Mouse (Mus musculus) ovary, postnatal 10 days (tissue): ENCODE measurements around the gene Faah.
A peak's percentile ranks its signal among the peaks of the same experiment; 100 is the strongest.

Source experiments
- DNase-seq: peaks from one replicate; pipeline ENCODE4 v3.0.0; 2022; ENCODE audit warnings: low spot score

Faah gene

DNA sequence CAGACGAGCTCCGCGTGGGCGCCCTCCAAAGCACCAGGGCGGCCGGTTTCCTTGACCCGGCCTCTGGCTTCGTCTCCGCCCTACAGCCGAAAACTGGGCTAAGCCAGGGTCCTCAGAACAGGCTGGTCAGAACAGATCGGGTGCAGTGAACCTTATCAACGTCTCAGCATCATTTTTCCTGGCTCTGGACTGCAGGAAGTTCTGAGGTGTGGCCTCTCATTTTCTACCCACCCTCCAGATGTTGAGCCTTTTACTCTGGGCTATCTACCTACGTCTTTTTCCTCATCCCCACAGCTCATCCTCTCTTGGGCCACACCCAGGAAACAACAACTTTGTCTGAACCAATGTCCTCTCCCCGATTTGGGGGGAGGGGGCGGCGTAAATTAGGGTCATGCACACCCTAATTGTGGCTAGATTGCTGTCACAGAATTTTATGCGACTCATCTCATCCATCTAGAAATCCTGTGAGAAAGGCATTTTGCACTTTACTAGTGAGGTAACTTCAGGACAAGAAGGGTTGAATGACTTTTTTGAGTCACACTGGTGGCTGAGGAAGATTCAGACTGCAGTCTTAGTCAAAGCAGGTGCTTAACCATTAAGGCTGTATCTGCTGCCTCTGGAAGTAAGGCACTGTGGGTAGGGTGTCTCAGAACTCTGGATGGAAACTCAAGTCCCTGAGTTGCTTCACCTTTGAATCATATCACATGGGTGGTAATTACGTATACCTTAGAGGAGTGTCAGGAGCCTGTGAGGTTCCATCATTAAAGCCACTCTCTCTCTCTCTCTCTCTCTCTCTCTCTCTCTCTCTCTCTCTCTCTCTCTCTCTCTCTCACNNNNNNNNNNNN lies at the start of gene Faah:
TSS of gene Faah (minus strand) at position 25 of the 845 bp plus-strand sequence.
- DNase-seq = no peak

DNA sequence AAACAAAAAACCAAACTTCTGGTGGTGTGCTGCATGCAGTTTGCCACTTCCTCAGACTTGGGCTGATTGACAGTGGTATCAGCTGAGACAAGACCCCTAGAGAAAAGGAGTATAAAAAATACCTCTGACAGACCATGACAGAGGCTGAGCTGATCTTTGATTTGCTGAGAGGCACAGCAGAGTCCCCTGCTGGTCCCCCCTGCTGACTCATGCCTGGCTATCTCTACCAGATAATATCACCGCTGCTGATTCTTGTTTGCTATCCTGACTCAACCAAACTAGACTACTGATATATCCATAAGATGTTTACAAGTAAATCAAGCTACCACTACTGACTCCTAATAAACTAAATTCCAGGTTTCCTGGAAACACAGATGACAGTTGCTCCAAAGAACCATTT lies 46.1 kb upstream of the Faah start:
- DNase-seq = no peak

DNA sequence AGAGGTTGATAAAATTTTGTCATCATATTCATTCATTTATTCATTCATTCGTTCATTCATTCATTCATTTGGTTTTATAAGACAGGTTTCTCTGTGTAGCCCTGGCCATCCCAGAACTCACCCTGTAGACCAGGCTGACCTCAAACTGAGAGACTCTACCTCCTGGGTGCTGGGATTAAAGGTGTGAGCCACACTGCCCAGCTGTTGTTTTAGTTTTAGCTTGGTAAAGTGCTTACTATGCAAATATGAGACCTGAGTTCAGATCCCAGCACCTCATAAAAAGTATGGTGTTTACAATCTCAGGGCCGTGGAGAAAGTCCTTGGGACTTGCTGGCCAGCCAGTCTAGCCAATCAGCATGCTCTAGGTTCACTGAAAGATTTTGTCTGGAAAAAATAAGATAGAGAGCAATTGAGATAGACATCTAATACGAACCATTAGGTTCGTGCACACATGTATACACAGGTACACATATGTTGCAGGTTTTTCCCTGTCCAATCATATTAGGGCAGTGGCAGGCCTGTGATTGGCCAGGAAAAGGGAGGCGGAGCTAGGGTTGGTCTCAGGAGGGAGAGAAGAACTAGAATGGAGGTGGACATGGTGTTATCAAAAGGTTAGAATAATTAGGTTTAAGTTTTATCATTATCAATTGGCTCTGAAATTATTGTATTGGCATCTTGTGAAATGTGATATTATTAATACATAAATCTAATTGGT lies 41.4 kb upstream of the Faah start:
- no peak for DNase-seq

DNA sequence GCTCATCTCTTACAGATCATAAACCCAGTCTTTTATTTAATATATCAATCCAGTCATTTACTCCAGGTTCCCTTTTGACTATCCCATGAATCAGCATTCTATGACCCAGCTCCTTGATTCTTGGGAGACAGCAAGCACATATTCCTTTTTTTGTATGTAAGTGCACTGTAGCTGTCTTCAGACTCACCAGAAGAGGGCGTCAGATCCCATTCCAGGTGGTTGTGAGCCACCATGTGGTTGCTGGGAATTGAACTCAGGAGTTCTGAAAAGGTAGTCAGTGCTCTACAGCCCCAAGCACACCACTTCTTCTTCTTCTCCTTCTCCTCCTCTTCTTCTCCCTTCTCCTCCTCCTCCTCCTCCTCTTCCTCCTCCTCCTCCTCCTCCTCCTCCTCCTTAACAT lies 39.8 kb upstream of the Faah start:
- DNase-seq = no peak

DNA sequence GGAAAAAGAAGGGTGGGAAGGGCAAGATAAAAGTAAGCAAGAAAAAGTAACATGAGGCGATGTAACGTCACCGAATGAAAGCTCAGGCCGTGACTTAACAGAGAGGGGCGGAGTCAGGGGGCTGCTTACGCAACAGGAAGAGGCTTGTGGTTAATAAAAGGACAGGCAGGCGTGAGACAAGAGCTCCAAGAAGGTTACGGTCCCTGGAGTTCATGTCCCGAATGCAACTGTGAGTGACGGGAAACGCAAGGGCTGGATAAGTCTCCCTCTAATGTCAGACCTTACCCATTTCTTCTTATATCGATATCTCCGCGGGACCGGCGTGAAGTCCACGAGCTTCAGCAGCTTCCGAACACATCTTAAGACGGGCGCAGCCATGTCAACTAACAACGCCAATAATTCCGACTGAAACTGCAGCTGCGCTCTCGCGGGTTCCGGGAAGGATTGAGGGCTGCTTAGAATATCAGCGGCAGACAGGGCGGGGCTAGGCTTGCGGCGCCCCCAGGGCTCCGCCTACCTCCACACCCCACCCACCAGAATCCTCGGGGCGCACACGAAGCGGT lies 35.8 kb upstream of the Faah start, which contains the start of gene Nsun4:
TSS of gene Nsun4 (minus strand) at position 478 of the 563 bp plus-strand sequence.
- peak; percentile 70 for DNase-seq

DNA sequence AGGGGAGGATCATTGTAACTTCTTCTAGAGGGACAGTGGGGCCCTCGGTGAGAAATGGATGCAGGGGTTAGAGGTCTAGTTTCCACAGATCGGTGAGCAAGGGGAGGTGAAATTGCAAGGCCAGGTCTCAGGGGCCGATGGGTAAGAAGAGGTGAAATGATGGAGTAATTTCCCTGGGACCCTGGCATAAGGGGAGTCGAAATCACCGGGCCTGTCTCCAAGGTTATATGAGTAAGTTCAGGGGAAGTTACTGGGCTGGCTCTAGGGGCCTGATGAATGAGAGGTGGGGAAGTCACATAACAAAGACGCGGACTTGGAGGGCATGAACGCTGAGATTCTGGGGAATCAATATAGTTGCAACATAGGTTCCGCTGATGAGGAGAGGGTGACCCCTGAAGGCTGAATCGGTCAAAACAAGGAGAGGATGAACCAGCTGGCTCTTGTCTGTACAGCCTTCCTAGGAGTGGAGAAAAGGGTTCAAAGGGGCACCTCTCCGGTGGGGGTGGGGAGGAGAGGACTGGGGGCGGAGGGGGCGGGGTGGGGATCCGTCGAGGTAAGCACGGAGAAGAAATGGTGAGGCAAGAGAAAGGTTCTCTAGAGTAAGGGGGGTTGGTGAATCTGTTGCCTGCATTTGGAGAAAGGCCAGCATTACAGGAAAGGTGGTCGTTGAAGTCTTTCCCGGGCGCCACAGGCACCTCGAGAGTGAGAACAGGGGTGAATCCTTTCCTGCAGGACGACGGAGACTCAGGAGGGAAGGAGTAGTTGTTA lies 35.0 kb upstream of the Faah start:
- DNase-seq = no peak

DNA sequence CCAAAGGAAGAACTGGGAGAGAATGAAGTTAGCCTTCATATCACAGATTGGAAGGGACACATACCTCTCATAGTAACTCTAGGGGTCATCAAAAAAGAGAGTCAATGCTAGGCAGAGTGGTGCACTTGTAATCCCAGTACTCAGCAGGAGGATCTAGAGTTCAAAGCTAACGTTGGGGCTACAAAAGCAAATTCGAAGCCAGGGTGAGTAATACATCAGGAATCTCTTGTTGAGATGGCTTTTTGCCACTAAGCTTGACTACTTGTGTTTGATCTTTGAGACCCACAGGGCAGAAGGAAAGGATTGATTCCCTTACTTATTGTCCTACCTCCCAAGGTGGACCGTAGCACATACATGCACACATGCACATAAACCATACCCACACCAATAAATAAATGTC lies 31.5 kb upstream of the Faah start:
- no peak for DNase-seq

DNA sequence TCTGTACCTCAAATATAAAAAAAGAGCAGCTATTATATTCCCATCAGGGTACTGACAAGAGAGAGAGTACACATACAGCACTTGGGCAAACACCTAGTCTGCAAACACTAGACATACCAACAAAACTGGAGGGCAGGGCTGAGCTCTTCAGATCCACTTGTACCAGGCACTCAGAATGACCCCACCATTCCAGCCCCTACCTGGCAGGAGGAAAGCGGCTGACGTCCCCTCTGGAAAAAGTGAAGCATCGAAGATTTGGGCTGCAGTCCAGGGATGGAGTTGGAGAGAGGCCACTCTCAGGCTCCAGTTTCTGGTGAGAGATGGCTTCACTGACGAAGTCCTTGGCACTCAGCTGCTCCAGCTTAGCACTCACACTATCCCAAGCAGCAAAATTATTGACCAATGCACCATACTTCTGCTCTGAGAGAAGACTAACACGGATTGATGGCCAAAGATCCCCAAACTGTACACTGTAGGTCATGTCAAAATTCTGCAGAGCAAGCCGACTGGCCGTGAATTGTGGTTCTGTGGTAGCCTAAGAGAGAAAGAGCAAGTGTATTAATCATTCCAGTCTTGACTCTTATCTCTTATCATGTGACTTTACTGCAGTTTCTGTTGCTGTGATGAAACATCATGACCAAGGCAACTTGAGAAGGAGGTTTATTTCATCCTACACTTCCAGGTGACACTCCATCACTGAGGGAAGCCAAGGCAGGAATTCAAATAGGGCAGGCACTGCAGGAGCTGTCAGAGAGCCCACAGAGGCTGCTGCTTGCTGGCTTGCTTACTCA lies 30.6 kb upstream of the Faah start:
- no peak for DNase-seq

DNA sequence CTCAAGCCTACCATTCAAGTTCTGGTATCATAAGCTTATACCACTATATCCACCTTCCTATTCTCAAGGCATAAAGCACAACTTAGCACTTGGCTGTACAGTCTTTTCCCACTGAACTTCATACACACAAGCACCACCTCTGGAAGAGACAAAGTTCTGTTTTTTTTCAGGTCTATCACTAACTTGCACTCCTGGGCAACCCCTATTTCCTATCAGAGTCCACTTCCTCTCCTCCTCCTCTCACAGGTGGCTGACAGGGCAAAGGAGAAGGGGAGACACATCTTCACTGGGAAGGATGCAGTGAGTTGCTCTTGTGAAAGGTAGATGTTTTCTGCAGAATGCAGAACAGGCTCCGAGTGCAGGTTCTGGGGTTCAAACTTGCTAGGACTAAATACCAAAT lies 30.0 kb upstream of the Faah start:
- no peak for DNase-seq

DNA sequence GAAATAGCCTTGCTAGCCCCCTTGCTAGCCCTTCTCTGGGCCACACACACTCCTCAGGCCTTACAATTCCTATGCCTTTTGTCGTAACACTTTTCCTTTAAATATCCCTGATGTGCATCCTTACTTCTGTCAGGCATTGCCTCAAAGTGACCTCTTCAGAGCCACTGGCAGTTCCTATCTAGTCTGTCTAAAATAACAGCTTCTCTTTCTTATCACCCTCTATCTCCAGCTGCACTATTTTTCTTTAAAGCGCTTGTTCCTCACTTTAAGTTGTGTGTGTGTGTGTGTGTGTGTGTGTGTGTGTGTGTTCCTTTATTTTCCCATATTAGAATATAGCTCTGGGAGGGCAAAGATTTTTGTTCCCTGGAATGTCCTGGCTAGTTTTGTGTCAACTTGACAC lies 28.9 kb upstream of the Faah start:
- no peak for DNase-seq

DNA sequence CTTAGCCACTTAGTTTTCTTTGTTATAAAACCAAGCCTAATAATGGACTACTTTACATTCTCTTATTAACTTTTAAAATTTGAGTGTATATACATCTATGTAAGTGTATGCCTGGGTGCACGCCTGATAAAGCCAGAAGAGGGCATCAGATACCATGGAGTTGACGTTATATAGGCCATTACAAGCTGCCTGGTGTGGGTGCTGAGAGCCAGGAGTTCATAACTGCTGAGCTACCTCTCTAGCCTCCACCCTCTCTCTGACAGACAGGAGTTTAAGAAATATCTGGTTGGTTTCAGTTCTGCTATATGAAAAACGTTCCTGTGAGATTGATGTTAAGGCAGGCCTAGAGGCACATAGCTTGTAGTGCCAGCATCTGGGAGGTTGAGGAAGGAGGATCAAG lies 24.5 kb upstream of the Faah start:
- DNase-seq = no peak

DNA sequence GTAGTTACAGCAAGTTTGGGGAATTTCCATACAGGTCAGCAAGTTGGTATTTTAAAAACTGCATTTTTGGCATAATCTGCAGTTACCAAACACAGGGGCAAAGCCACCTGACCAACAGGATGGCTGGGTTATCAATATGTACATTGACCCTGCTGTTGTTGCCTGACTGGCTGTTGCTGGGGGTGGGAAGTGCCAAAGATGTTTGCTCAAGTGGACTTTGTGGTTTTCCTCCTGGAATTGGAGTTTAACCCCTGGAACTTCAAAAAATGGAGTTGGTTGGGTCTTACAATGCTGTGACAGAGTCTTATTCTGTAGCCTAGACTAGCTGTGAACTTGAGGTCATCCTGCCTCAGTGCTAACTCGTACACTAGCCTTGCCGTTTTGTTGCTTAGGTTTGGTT lies 22.7 kb upstream of the Faah start:
- no peak for DNase-seq

DNA sequence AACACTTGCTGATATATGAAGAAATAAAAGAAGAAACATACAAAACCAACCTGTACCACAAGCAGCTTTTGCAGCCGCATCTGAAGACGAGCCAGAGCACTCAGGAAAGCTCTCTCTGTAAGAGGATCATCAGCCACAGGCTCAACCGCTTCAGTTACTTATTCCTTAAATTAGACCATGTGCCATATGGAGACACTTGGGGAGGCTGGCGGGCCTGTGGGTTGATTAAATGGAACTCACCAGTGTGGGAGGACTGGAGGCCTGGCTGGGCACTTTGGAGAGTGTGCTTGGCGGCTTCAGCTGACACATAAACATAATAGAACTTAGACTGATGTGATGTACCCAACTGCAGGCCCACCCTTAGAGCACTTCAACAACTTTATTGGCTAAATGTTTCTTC lies 15.6 kb upstream of the Faah start:
- DNase-seq = no peak

DNA sequence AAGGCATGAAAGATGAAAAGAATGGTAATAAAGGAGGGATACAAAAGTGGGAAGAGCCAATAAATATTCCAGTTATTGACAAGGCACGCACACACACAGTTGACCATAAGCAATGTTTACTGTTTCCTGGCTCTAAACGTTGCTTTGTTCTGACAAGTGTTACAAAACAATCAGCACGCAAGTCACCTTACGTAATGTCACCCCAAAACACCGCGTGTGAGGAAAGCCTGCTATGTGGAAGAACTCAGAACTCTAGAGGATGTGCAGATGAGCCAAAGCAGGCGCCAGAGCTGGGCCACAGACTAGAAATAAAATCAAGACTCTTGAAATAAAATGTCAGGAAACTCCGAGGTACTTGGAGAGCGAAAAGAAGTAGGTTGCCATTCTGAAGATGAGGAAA lies 15.2 kb upstream of the Faah start:
- DNase-seq = no peak

DNA sequence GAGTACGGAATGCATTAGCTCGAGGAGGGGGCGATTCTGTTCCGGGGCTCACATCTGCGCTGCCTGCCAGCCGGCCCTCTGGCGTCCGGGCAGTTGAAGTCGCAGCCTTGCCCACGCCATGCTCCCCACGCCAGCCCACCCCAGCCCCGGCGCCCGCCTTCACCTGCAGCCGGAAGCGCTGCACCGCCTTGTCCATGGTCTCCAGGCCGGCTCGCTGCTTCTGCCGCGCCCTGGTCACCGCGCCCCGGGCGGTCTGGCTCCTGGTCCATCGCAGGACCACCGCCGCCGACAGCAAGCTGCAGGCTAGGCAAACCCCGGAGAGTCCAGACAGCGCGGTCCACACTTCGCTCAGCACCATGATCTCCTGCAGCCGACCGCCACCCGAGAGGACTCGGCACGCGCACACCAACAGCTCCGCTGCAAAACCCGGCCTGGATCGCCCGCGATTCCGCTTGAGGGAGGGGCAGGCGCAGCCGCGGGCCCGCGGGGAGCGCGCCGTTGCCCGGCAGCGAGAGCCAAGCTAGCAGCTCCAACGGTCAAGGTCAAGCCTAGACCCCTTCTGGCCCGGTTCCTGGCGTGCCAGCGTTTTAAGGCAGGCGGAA lies 325 bp downstream of the Faah start:
- peak; percentile 46 for DNase-seq

DNA sequence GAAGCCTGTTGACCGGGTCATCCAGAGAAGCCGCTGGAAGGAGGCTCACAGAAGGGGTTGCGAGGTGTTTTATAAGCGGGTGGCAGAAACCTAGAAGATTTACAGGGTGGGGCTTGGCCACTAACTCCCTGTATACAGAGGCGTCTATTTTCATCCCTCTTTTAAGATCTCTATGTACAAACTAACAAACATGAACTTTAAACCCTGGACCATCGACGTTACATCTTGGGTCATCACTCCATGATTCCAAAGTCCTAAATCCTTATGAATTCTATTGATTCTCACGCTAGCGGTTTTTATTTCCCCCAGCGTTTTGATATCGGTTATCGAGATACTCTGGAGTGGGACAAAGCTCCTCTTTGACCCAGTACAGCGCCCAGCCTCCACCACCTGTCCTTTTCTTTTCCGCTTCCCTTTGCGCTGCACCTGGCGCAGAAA lies 845 bp downstream of the Faah start:
- no peak for DNase-seq

DNA sequence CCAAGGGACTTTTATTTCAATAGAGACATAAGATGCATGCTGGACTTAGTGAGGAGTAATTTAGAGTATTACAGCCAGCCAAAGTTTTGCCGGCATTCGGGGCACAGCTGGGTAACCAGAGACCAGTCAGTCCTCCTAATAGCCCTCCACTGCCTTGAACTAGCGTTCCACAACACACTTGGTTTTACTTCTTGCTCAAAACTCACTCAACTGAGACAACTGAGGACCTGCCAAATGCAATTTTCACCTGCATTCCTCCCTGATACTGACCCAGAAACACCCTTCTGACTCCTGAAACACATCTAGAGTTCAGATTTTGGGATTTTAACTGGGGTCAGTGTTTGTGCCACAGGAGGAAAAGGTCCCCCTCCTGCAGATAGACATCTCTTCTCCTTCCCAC lies 1.3 kb downstream of the Faah start:
- no peak for DNase-seq

DNA sequence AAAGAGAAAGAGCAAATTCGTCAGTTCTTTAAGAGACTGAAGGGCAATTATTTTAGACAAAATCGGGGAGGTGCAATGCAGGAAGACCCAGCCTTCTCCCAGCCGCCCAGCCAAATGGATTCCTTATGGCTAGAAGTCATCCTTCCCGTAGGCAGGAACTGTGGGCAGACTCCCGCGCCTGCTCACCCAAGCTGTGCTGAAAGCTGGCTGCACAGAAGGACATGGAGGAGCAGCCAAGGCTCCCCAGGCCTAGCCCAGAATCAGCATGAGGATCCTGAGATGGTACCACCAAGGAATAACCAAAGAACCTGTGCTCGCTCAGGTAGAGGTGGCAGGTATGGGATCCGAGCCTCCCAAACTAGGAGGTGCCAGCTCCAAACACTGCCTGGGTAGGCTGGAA lies 1.7 kb downstream of the Faah start:
- DNase-seq = no peak

DNA sequence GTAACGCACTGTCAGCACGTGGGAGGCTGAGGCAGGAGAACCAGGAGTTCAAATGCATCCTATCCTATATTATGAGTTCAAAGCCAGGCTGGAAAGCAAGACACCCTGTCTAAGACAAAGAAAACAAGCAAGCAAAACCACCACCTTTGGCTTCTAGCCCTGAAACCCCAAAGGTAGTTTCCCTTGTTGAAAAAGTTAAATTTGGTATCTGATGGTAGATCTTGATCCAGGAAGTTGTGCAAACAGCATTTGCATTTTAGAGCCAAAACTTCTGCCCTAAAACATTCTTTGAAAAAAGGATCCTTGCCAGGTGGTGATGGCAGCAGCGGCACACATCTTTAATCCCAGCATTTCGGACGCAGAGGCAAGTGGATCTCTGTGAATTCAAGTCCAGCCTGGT lies 2.2 kb downstream of the Faah start:
- no peak for DNase-seq

DNA sequence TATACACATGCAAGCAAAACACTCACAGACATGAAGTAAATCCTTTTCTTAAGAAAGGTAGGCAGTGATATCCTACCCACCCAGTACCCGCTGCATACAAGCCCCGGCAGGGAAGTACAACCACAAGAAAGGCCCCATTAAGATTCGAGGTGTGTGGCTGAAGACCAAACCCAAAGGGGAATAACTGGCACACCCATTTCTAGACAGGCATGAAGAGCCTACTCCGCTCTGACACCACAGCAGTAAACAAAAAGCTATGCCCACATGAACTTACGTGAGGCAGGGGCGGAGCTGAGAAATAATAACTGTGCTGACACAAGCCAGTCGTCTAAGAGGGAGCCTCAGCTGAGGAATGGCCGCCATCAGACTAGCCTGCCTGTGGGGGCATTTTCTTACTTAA lies 7.5 kb downstream of the Faah start:
- DNase-seq = no peak

DNA sequence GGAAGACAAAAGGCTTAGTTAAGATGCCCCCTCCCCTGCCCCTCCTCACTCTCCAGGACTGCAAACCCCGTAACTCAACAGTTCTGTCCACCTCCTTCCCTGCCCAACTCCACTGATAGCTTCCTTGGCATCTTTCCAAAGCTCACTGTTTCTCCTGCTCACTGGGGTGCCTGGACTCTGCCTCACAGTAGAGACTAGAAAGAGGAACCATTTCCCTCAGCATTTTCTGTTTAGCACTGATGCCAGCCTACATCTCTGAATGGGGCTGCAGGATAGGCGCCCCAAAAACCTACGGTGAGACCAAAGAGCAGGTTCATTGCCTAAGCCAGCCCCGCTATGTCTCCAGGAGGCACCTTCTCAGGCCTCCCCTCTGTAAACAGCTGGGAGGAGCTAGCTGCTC lies 16.5 kb downstream of the Faah start:
- DNase-seq = no peak
